Mouse (Mus musculus): ENCODE data around the gene Slc26a9. TPM values are rescaled to one million over a fixed set of nuclear protein-coding genes. Genes with fewer than 3 reads are reported as not detected.
A peak's percentile ranks its signal among the peaks of the same experiment; 100 is the strongest.

Gene Slc26a9
- under 1 TPM; 0.21 to 0.42 TPM for total RNA-seq (2021)
- long read RNA-seq, experiment 1, result 0 reads
- long read RNA-seq, experiment 2, result 0 reads

DNA sequence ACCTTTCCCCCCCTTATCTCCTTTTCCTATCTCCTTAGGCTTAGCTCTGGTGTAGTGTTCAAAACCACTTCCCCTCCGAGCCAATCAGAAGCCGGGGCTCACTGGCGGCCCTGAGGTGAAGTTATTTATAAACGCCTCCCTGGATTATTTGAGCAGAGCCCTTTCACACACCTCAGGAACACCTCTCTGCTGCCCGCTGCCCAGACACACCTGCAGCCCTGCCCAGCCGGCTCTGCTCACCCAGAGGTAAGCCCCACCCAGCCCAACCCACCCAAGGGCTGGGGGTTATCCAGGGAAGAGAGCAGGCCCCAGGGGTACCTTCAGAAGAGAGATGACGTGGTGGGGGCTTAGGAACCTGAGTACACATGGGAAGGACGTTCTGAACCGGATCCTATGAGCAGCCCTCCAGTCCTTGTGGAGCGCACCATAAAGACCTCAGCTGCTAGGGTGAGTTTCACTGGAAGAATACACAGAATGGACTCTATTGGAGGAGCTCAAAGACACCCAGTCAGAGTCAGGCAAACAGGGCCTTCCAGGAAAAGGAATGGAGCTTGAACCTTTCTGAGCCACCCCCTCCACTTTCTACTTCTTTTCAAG, at the start of gene Slc26a9:
Gene Slc26a9, plus strand, starts transcription at position 155 of the 597 bp plus-strand sequence.
- no peak for DNase-seq (ENCODE audit: low spot score in 2 of 2)
- intact Hi-C loops (cut with DNase I), result no loop called here

DNA sequence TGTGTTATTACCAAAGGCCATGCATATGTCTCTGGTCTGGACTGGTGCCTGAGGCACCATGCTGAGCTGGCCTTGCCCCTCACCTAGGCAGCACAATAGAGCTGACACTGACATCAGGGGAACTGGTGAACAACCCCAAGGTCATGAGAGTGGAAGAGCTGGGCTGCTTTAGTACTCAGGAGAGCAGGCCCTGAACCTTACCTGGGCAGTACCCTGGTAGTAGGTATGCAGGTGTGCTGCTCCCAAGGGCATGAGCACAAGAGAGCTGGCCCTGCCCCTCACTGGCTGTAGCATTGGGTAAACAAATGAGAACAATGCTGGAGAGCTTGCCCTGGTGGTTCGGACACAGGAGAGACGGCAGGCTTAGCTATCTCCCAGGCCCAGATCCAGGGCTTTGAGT, 48.5 kb upstream of the Slc26a9 start:
- DNase-seq (ENCODE audit: low spot score in 2 of 2), result no peak

DNA sequence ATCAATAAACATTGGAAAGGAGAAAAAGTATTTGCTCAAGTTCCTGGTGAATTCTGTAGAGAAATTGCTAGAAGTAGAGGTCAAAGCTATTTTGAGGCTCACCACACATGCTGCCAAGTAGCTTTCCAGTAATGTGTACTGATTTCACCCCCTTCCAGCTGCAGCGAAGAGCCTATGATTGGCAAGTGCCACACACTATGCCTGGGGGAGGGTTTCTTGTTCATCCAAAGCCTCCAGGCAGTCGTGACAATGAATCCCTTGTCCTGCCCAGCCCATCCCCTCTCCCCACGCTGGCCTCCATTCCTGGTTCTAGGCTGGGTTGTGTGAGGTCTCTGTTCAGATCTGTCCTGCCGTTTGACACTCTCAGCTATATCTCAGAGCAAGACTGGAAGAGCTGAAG, 47.5 kb upstream of the Slc26a9 start:
- intact Hi-C loops (cut with DNase I), result no loop called here
- DNase-seq (ENCODE audit: low spot score in 2 of 2), result no peak

More for the DNA sequence above, 48.5 kb upstream of the Slc26a9 start:
- intact Hi-C loops (cut with DNase I), result no loop called here

- DNase-seq (ENCODE audit: low spot score in 2 of 2), result no peak
- intact Hi-C loops (cut with DNase I), result no loop called here
Measured at GRCm38 (mm10) chr1:131698770-131699169, 45.1 kb upstream of the Slc26a9 start.

GRCm38 (mm10) chr1:131699642-131700041, 44.2 kb upstream of the Slc26a9 start:
- intact Hi-C loops (cut with DNase I), result no loop called here
- no peak for DNase-seq (ENCODE audit: low spot score in 2 of 2)

- DNase-seq (ENCODE audit: low spot score in 2 of 2), result no peak
- intact Hi-C loops (cut with DNase I), result no loop called here
Measured at GRCm38 (mm10) chr1:131700447-131700846, 43.4 kb upstream of the Slc26a9 start.

- DNase-seq (ENCODE audit: low spot score in 2 of 2), result no peak
- intact Hi-C loops (cut with DNase I), result no loop called here
Measured at GRCm38 (mm10) chr1:131701391-131701790, 42.4 kb upstream of the Slc26a9 start.

DNA sequence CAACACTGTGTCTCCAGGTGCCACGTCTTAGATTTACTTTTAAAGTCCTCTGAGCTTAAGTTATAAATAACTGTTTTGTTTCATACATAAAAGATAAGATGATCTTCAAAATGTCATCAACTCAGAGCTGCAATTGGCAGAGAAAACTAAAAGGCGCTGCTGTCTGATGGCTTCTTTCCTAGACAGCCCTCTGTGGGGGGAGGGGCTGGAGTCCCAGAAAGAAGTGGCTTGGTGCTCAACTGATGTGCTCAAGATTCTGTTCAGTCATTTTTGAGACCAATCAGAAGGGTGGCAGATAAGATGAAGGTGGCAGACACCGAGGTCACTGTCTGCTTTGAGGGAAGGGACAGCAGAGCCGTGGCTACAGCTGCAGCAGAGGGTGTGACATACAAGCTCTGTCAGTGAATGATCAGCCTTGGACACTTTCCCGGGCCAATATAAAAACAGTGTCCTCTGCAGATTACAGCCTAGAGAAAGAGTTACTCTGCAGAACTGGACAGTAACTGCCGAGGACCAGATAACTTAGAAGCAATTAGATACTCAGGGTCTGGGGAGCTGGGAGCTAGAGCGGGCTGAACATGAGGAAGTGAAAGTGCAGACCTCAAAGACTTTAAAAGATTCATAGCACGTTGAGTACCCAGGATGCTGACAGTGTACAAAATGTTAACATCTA, 41.6 kb upstream of the Slc26a9 start:
- DNase-seq (ENCODE audit: low spot score in 2 of 2), result no peak
- intact Hi-C loops (cut with DNase I), result no loop called here

- intact Hi-C loops (cut with DNase I), result no loop called here
- DNase-seq (ENCODE audit: low spot score in 2 of 2), result no peak
Measured at GRCm38 (mm10) chr1:131703482-131703881, 40.3 kb upstream of the Slc26a9 start.

- DNase-seq (ENCODE audit: low spot score in 2 of 2), result peak in 1 of 2 experiments; percentile 55
- intact Hi-C loops (cut with DNase I), result no loop called here
Measured at GRCm38 (mm10) chr1:131708338-131708737, 35.5 kb upstream of the Slc26a9 start.

GRCm38 (mm10) chr1:131711518-131711917, 32.3 kb upstream of the Slc26a9 start:
- intact Hi-C loops (cut with DNase I), result no loop called here
- no peak for DNase-seq (ENCODE audit: low spot score in 2 of 2)

GRCm38 (mm10) chr1:131712386-131712785, 31.4 kb upstream of the Slc26a9 start:
- peak; percentile 92 to 93 for DNase-seq (ENCODE audit: low spot score in 2 of 2)
- intact Hi-C loops (cut with DNase I), result loop anchor here (1.0 to 2.0 kb wide), 2 partner anchors 52 to 134 kb away; no protein-coding TSS in a partner anchor

DNA sequence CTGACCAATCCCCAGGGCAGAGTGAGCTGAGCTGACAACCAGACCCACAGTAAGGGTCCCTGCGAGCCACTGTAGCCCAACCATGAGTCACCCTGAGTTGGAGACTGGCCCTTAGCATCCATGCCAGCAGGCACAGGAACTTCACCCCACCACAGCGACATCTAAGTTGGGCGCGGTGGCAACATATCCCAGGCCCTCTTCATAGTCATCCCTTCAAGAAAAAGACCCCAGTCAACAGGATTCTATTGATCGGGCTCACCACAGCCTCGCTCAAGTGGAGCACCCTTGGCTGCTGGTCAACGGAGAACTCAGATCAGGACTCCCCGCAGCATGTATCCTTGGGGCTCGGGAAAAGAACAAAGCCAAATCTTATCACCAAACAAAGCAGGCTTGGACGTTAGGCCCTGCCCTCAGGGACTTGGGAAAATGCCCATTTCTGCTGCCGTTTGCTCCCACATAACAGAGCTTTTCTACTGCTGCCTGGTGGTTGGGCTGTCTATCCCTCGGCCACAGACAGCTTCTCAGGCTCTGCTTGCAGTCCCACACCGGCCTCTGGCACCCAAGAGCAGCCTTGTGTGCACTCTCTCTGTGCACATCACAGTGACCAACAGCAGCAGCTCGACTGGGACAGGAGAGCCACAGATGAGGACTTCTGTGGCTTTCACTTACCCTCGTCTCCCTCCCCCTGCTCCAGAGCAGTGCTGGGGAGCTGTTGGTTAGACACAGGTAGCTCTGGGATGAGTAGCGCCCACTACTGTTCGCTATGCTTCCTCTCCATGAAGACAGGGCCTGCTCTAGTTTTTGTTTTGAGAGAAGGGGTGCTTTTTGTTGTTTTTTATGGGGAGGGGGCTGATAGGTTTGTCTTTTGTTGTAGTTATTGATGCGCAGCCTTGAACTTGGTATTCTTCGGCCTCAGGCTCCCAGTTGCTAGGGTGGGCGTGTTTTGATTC, 29.2 kb upstream of the Slc26a9 start:
- no peak for DNase-seq (ENCODE audit: low spot score in 2 of 2)
- intact Hi-C loops (cut with DNase I), result no loop called here

- no peak for DNase-seq (ENCODE audit: low spot score in 2 of 2)
- intact Hi-C loops (cut with DNase I), result no loop called here
Measured at GRCm38 (mm10) chr1:131718952-131719694, 24.7 kb upstream of the Slc26a9 start.

DNA sequence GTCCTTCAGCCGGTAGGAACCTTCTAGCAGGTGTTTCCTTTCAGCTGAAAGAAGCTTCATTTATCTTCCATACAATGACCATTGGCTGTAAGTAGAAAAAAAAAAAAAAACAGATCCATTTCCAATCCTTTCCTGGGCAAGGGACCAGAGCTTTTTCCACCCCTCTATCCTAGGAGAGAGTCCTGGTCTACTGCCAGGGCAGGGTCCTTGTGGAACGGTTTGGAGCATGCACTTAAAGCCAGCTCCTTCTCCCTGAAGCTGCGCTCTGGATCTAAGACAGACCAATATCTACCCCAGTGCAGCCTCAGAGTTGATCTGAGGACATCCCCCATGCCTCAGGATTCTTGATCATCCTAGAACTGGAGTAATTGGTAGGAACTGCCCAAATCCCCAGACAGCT, 21.8 kb upstream of the Slc26a9 start:
- intact Hi-C loops (cut with DNase I), result no loop called here
- no peak for DNase-seq (ENCODE audit: low spot score in 2 of 2)

DNA sequence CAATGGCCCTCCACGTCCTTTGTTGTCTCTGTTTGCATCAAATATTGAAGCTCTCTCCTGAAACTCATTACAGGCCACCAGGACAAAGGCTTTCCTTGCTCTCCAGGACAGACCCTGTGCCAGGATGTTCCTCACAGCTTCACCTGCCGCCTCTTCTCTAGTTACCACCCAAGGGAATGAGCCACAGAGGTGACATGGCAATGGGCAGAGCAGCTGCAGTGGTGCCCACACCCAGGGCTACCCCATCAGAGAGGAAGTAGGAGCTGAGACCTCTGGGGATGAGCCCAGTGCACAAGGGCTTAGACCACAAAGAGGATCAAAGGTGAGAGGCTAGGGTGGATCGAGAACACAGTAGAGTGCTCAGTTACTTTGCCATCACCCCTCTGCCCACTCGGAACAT, 20.3 kb upstream of the Slc26a9 start:
- intact Hi-C loops (cut with DNase I), result no loop called here
- DNase-seq (ENCODE audit: low spot score in 2 of 2), result no peak

GRCm38 (mm10) chr1:131726586-131726985, 17.2 kb upstream of the Slc26a9 start:
- no peak for DNase-seq (ENCODE audit: low spot score in 2 of 2)
- intact Hi-C loops (cut with DNase I), result no loop called here

DNA sequence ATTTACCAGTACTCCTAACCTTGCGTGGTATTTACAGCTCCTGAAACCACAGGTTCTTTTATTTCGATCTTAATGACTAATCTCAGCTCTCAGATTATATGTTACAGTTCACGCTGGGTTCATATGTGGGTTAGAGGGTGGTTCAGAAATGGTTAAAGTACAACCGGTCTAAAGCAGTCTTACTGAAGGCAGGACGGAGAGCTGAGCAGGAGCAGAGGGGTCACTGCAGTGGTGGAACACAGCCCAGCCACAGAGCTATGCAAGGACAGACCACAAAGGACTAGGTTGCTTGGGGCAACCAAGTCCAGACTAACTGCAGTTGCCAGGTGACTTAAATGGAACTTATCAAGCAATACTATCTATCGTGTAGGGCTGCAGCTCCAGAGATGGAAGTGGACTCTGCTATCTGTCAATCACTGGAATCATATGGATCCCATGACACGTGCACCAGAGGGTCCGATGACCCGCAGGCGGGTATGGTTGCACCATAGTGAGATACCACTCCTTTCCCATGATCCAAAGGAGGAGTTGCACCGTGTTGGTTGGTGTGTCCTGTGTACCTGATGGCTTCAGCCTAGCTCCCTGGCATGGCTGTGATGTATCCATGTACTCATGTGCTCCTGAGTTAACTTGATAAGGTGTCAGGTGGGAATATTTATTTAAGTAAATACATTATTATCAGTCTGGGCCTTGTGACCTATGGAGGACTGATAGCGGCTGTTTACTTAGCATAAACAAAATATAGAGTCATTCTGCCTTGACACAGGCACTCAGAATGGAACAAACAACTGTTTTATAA, 13.0 kb upstream of the Slc26a9 start:
- intact Hi-C loops (cut with DNase I), result no loop called here
- DNase-seq (ENCODE audit: low spot score in 2 of 2), result no peak
